Mouse (Mus musculus) thymus, postnatal 0 days (tissue): ENCODE results near the gene Bcas3. TPM values are rescaled to one million over a fixed set of nuclear protein-coding genes. Genes with fewer than 3 reads are reported as not detected.

Source experiments
- DNase-seq: peaks from one replicate; pipeline ENCODE4 v3.0.0-alpha.2; 2015; ENCODE audit warnings: low spot score
- polyA plus RNA-seq: library from polyadenylated mRNA; unstranded; fragments of >200 nt; fragmentation: Nextera tagmentation; extraction: Ambion mirVana; gene quantifications from 2 replicates; pipeline ENCODE4 v1.2.1, GENCODE M21; 2015

Bcas3 gene
- polyA plus RNA-seq, 1 experiment from 2014 or later, result 22.6 TPM

GRCm38 (mm10) chr11:85367823-85368222 is 14.9 kb downstream of the Bcas3 start:
- DNase-seq, result no peak

DNA sequence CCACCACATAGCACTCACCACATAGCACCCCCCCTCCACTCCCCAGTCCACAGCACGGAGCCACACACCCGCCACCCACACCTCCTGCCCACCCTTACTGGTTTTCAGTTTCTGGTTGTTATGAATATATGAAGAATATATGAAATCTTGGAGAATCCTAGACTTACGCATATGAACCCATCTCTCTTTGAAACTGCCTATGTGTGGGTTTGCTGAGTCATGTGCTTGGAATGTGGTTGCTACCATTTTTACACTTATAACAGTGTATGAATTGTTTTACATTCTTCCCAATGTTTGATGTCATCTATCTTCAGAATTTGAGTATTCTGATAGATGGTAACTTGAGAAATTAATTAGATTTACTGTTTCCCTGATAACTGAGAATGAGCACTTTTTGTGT is 26.1 kb downstream of the Bcas3 start:
- DNase-seq, result no peak

DNA sequence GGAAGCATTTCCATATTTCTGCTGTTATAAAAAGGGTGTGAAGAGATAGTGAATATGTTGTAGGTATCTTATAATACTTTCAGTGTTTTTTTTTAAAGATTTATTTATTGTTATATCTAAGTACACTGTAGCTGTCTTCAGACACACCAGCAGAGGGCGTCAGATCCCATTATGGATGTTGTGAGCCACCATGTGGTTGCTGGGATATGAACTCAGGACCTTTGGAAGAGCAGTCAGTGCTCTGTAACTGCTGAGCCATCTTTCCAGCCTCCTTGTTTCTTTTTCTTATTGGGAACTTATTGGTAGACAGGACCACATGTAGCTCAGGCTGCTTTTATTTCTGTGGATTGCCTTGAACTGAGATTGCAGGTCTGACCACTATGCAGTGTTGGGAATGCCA is 27.1 kb downstream of the Bcas3 start:
- no peak for DNase-seq

- peak; percentile 74 for DNase-seq
Measured at GRCm38 (mm10) chr11:85382055-85382454, 29.1 kb downstream of the Bcas3 start.

DNA sequence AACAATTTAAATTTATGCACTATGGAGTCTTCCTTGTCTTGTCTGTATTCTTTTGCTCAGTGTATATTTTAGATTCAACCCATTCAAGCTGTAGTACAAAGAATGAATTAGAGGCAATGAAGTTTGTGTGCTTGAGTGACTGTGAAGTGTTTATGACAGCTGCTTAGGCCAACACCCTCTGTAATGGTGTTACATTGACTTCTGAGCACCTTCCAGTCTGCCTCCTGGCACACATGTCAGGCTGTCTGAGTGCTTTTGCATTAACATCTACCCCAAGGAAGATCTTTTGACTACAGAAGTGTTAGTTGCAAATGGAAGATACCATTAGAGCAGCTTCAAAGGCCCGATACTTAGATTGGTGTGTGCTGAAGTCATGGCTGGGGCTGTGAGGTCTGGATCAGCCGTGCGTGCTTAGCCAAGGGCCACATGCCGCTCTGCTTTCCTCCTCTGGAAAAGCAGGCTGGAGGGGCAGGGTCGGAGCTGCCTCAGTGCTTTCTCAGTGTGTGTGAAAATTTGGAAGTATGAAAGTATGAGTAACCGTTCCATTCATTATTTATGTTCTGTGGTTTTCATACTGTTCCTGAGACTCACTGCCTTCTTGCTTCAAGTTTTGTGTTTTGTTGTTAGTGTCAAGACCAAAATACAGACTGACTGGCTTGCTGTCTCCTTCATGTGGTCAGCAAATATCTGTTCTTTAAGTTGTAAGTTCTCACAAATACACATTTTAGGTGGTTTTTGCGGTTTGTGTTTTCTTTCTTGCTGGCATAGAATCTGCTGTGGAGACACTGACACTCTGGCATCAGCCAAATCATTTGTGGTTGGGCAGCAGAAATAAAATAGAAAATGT is 31.2 kb downstream of the Bcas3 start:
- DNase-seq, result no peak

DNA sequence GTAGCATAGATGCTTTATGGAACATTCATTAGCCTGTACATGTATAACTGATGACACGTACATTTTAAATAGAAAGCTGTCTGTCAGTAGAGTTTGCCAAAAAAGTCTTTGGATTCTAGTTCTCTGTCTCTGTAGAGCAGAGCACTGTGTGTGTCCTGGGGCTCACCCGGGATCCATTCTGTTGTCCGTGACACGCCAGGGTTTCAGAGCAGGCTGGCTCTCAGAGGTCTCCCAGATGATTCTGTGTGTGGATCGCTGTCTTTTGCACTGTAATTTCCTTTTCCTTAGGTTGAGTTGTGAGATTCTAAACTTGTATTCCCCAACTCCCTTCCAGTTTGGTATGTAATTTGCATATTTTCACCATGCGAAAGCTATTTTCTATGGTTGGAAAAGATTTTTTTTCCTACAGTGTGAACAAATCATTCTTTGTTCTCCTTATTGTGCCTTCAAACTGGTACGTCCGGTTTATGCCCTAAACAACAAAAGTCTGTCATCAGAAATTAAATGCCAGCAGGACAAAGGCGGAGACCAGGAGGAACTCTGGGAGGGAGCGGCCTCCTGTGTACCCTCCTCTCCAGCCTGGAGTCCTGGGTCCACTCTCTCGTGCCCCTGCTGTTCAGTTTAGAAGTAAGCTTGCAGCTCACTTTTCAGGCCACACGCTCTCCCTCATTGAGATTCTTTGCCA is 39.4 kb downstream of the Bcas3 start:
- no peak for DNase-seq

GRCm38 (mm10) chr11:85392864-85393220 is 39.9 kb downstream of the Bcas3 start:
- DNase-seq, result no peak

DNA sequence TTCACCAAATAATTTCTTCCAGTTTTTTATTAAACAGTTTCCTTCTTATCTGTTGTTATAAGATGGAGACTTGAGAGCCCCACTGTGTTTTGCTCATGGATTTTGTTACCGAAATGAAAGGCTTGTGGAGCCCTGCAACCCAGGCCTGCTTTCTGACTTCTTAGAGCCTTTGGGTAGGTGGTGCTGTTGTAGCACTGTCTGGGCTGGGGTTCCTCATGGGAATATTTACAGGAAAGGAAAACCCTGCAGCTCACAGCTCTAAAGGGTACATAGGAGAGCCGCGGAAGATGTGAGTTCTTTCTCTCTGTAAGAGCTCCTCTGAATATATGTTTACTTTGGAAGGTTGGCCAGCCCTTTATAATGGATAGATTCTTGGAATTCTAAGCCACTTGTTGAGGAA is 41.0 kb downstream of the Bcas3 start:
- no peak for DNase-seq

GRCm38 (mm10) chr11:85395361-85395760 is 42.4 kb downstream of the Bcas3 start:
- DNase-seq, result no peak

- no peak for DNase-seq
Measured at GRCm38 (mm10) chr11:85406531-85406930, 53.6 kb downstream of the Bcas3 start.

DNA sequence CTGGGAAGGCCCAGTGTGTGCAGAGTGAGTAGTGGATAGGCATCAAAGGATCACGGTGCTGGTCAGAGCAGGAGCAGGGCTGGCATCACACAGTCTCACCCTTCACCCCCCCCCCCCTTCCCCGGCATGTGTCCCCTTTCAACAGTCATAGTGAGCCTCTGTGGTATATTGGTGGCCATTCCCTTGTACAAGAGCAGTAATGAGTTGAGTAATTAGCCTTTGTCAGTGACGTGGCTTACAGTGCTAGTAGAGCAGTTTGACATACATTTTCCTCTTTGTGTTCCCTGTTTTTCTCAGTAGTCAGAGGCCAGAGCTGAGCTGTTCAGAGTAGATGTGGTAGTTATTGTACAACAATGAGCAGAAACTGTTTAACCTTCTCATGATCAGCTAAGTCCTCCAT is 54.7 kb downstream of the Bcas3 start:
- DNase-seq, result no peak

DNA sequence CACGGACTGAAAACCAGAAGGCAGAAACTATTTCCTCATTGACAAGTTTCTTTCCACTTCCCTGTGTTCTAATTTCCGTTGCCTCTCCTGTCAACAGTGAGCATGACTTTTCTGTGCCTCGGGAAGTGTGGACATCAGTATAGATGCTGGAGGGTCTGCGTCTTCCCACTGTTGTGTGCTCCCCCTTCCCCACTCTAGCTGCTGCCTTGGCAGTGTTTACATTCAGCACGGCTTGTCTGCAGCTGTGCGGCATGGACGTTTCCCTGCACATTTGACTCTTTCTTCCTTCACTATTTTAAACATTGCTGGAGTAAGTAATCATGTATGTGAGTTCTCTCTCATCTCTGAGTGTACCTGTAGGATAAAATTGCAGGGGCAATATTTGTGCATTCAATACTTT is 59.4 kb downstream of the Bcas3 start:
- no peak for DNase-seq

- no peak for DNase-seq
Measured at GRCm38 (mm10) chr11:85414476-85414875, 61.5 kb downstream of the Bcas3 start.

GRCm38 (mm10) chr11:85427353-85427752 is 74.4 kb downstream of the Bcas3 start:
- no peak for DNase-seq

GRCm38 (mm10) chr11:85428227-85428626 is 75.3 kb downstream of the Bcas3 start:
- DNase-seq, result no peak

- no peak for DNase-seq
Measured at GRCm38 (mm10) chr11:85430743-85431448, 77.9 kb downstream of the Bcas3 start.

GRCm38 (mm10) chr11:85447375-85447774 is 94.4 kb downstream of the Bcas3 start:
- peak; percentile 23 for DNase-seq

- DNase-seq, result peak; percentile 60
Measured at GRCm38 (mm10) chr11:85453598-85454304, 100.8 kb downstream of the Bcas3 start.

GRCm38 (mm10) chr11:85454305-85454682 is 101.3 kb downstream of the Bcas3 start:
- no peak for DNase-seq

DNA sequence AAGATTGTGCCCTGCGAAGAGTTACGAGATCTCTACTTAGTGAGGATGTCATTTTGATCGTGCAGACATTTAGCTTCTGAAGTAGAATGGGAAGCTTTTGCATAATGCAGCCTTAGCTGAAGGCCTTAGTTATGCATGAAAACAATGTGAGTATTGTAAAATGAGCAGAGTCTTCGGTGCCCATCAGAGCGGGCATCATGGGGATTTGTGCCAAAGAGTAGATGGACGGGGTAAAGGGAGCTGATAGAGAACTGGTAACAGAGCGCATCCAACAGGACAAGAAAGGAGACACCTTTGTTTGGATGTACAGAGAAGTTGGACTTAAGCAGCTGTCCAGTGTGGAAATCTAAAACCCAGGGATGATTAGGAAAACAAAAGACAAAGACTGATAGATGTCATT is 108.6 kb downstream of the Bcas3 start:
- DNase-seq, result no peak

GRCm38 (mm10) chr11:85469526-85469925 is 116.6 kb downstream of the Bcas3 start:
- peak; percentile 18 for DNase-seq

GRCm38 (mm10) chr11:85470508-85470907 is 117.5 kb downstream of the Bcas3 start:
- DNase-seq, result no peak
